Mouse (Mus musculus): ENCODE measurements around the gene Ucn.

DNA sequence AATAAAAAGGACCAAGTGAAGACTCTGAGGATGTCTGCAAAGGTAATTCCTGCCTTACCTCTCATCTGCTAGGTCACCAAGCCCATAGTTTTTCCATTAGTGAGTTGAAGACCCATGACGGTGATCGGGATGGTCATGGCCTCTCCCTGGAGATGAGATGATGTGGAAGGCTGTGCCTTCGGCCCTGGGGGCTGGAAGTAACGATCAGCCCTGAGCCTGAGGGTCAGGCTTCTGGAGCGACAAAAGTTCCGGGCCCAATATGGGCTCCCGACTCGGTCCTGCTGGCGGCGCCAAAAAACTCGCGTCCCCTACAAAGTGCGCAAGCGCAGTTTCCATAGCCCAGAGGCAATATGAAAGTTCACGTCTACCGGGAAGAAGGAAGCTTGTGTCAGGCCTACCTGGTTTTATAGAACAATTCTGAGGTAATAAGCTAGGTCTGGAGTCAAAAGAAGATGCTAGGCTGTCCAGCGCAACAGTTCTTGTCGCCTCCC, 30.6 kb downstream of the Ucn start, which contains the start of gene Slc30a3:
- TF ChIP-seq GATA1 (IDR thresholded peaks at IDR 0.05; ENCODE audit: borderline replicate concordance, low read length) (no peak), CTCF (IDR thresholded peaks at IDR 0.05; ENCODE audit: low read depth, low read length) (no peak), TAL1 (conservative IDR thresholded peaks at IDR 0.05; ENCODE audit: low read depth, low read length) (no peak), POLR2AphosphoS5 (IDR thresholded peaks at IDR 0.05; ENCODE audit: insufficient replicate concordance, low read depth, low read length) (no peak), GATA2 (IDR thresholded peaks at IDR 0.05; ENCODE audit: borderline replicate concordance, low read depth, low read length) (no peak)

Data from G1E (cell line).